Mouse (Mus musculus): ENCODE results near the gene Fam214a. TPM values are rescaled to one million over a fixed set of nuclear protein-coding genes. Genes with fewer than 3 reads are reported as not detected.
A peak's percentile ranks its signal among the peaks of the same experiment; 100 is the strongest.

Fam214a gene
- polyA plus RNA-seq, 1 experiment from 2014 or later = 20.5 TPM

GRCm38 (mm10) chr9:75001006-75001405 lies 48.3 kb downstream of the Fam214a start:
- H3K4me1 ChIP-seq (ENCODE audit: control insufficient read depth, insufficient read depth, low read depth, low read length) = no peaks in the 10 kb centered on the region; the same call in 1 of the 2 replicates
- no peak overlapping the region for H3K27ac ChIP-seq (ENCODE audit: low read depth, low read length)
- H3K9me3 ChIP-seq (ENCODE audit: control insufficient read depth, low read length) = no peaks in the 10 kb centered on the region
- no peak overlapping the region for H3K9ac ChIP-seq (ENCODE audit: low read depth, low read length)
- no peak overlapping the region for H3K4me2 ChIP-seq (ENCODE audit: low read length)
- ATAC-seq = no peak
- H3K27me3 ChIP-seq (replicated peaks; ENCODE audit: control insufficient read depth, insufficient read depth, low read length) = no peaks in the 10 kb centered on the region
- no peak overlapping the region for H3K4me3 ChIP-seq (ENCODE audit: low read length)
- peaks cover 2% of the 10 kb centered on the region for H3K36me3 ChIP-seq (ENCODE audit: control insufficient read depth, insufficient read depth, low read length)
- WGBS = 79% methylated on average over 6 of the region's 6 CpGs

- 62% methylated on average over 5 of the region's 5 CpGs for WGBS
- H3K4me3 ChIP-seq (ENCODE audit: low read length) = no peak overlapping the region
- H3K27me3 ChIP-seq (replicated peaks; ENCODE audit: control insufficient read depth, insufficient read depth, low read length) = no peaks in the 10 kb centered on the region
- no peaks in the 10 kb centered on the region; the same call in 1 of the 2 replicates for H3K4me1 ChIP-seq (ENCODE audit: control insufficient read depth, insufficient read depth, low read depth, low read length)
- H3K9ac ChIP-seq (ENCODE audit: low read depth, low read length) = no peak overlapping the region
- H3K36me3 ChIP-seq (ENCODE audit: control insufficient read depth, insufficient read depth, low read length) = peaks cover 6% of the 10 kb centered on the region
- H3K9me3 ChIP-seq (ENCODE audit: control insufficient read depth, low read length) = no peaks in the 10 kb centered on the region
- peak; percentile 65; the same call in 1 of the 2 replicates for ATAC-seq
- peak overlapping the region; percentile 29; the same call in 1 of the 2 replicates for H3K27ac ChIP-seq (ENCODE audit: low read depth, low read length)
- H3K4me2 ChIP-seq (ENCODE audit: low read length) = no peak overlapping the region
These were observed 49.0 kb downstream of the Fam214a start for GRCm38 (mm10) chr9:75001611-75002204.

- Histone ChIP-seq H3K36me3 (ENCODE audit: control insufficient read depth, insufficient read depth, low read length) (peaks cover 9% of the 10 kb centered on the region), H3K27me3 (replicated peaks; ENCODE audit: control insufficient read depth, insufficient read depth, low read length) (no peaks in the 10 kb centered on the region), H3K9me3 (ENCODE audit: control insufficient read depth, low read length) (no peaks in the 10 kb centered on the region), H3K4me1 (ENCODE audit: control insufficient read depth, insufficient read depth, low read depth, low read length) (no peaks in the 10 kb centered on the region; the same call in 1 of the 2 replicates), H3K9ac (ENCODE audit: low read depth, low read length) (no peak overlapping the region), H3K4me2 (ENCODE audit: low read length) (no peak overlapping the region), H3K27ac (ENCODE audit: low read depth, low read length) (no peak overlapping the region), H3K4me3 (ENCODE audit: low read length) (no peak overlapping the region)
- no peak for ATAC-seq
- 71% methylated on average over 3 of the region's 3 CpGs for WGBS
These were observed 49.6 kb downstream of the Fam214a start for GRCm38 (mm10) chr9:75002262-75002661.

GRCm38 (mm10) chr9:75004203-75004602 lies 51.5 kb downstream of the Fam214a start:
- Histone ChIP-seq H3K9ac (ENCODE audit: low read depth, low read length) (no peak overlapping the region), H3K4me2 (ENCODE audit: low read length) (no peak overlapping the region), H3K4me3 (ENCODE audit: low read length) (no peak overlapping the region), H3K4me1 (ENCODE audit: control insufficient read depth, insufficient read depth, low read depth, low read length) (no peaks in the 10 kb centered on the region; the same call in 1 of the 2 replicates), H3K36me3 (ENCODE audit: control insufficient read depth, insufficient read depth, low read length) (peaks cover 13% of the 10 kb centered on the region), H3K27me3 (replicated peaks; ENCODE audit: control insufficient read depth, insufficient read depth, low read length) (no peaks in the 10 kb centered on the region), H3K27ac (ENCODE audit: low read depth, low read length) (no peak overlapping the region), H3K9me3 (ENCODE audit: control insufficient read depth, low read length) (no peaks in the 10 kb centered on the region)
- 89% methylated on average over 10 of the region's 10 CpGs for WGBS
- ATAC-seq = no peak

GRCm38 (mm10) chr9:75016591-75016990 lies 63.9 kb downstream of the Fam214a start:
- Histone ChIP-seq H3K27ac (ENCODE audit: low read depth, low read length) (no peak overlapping the region), H3K9me3 (ENCODE audit: control insufficient read depth, low read length) (no peaks in the 10 kb centered on the region), H3K36me3 (ENCODE audit: control insufficient read depth, insufficient read depth, low read length) (peaks cover 18% of the 10 kb centered on the region), H3K4me2 (ENCODE audit: low read length) (no peak overlapping the region), H3K27me3 (replicated peaks; ENCODE audit: control insufficient read depth, insufficient read depth, low read length) (no peaks in the 10 kb centered on the region), H3K4me3 (ENCODE audit: low read length) (no peak overlapping the region), H3K9ac (ENCODE audit: low read depth, low read length) (no peak overlapping the region), H3K4me1 (ENCODE audit: control insufficient read depth, insufficient read depth, low read depth, low read length) (no peaks in the 10 kb centered on the region)
- 88% methylated on average over 2 of the region's 2 CpGs for WGBS
- ATAC-seq = no peak

- H3K36me3 ChIP-seq (ENCODE audit: control insufficient read depth, insufficient read depth, low read length) = peaks cover 30% of the 10 kb centered on the region
- H3K9me3 ChIP-seq (ENCODE audit: control insufficient read depth, low read length) = no peaks in the 10 kb centered on the region
- WGBS = 90% methylated on average over 6 of the region's 6 CpGs
- H3K27me3 ChIP-seq (replicated peaks; ENCODE audit: control insufficient read depth, insufficient read depth, low read length) = no peaks in the 10 kb centered on the region
- ATAC-seq = no peak
- H3K4me1 ChIP-seq (ENCODE audit: control insufficient read depth, insufficient read depth, low read depth, low read length) = no peaks in the 10 kb centered on the region
- no peak overlapping the region for H3K9ac ChIP-seq (ENCODE audit: low read depth, low read length)
- H3K4me3 ChIP-seq (ENCODE audit: low read length) = no peak overlapping the region
- no peak overlapping the region for H3K4me2 ChIP-seq (ENCODE audit: low read length)
- H3K27ac ChIP-seq (ENCODE audit: low read depth, low read length) = no peak overlapping the region
These were observed 66.5 kb downstream of the Fam214a start for GRCm38 (mm10) chr9:75019181-75019580.

- no peak for ATAC-seq
- H3K27ac ChIP-seq (ENCODE audit: low read depth, low read length) = no peak overlapping the region
- no peaks in the 10 kb centered on the region for H3K9me3 ChIP-seq (ENCODE audit: control insufficient read depth, low read length)
- H3K9ac ChIP-seq (ENCODE audit: low read depth, low read length) = no peak overlapping the region
- no peak overlapping the region for H3K4me2 ChIP-seq (ENCODE audit: low read length)
- H3K27me3 ChIP-seq (replicated peaks; ENCODE audit: control insufficient read depth, insufficient read depth, low read length) = no peaks in the 10 kb centered on the region
- H3K4me3 ChIP-seq (ENCODE audit: low read length) = no peak overlapping the region
- H3K36me3 ChIP-seq (ENCODE audit: control insufficient read depth, insufficient read depth, low read length) = peaks cover 30% of the 10 kb centered on the region
- 96% methylated on average over 3 of the region's 3 CpGs for WGBS
- no peaks in the 10 kb centered on the region for H3K4me1 ChIP-seq (ENCODE audit: control insufficient read depth, insufficient read depth, low read depth, low read length)
These were observed 66.9 kb downstream of the Fam214a start for GRCm38 (mm10) chr9:75019592-75019991.

- H3K4me2 ChIP-seq (ENCODE audit: low read length) = no peak overlapping the region
- no peaks in the 10 kb centered on the region for H3K27me3 ChIP-seq (replicated peaks; ENCODE audit: control insufficient read depth, insufficient read depth, low read length)
- ATAC-seq = no peak
- no peak overlapping the region for H3K9ac ChIP-seq (ENCODE audit: low read depth, low read length)
- H3K9me3 ChIP-seq (ENCODE audit: control insufficient read depth, low read length) = no peaks in the 10 kb centered on the region
- H3K36me3 ChIP-seq (ENCODE audit: control insufficient read depth, insufficient read depth, low read length) = peaks cover 31% of the 10 kb centered on the region
- H3K4me1 ChIP-seq (ENCODE audit: control insufficient read depth, insufficient read depth, low read depth, low read length) = no peaks in the 10 kb centered on the region
- no peak overlapping the region for H3K27ac ChIP-seq (ENCODE audit: low read depth, low read length)
- H3K4me3 ChIP-seq (ENCODE audit: low read length) = no peak overlapping the region
- 78% methylated on average over 4 of the region's 4 CpGs for WGBS
These were observed 67.9 kb downstream of the Fam214a start for GRCm38 (mm10) chr9:75020561-75020960.

- no peak overlapping the region for H3K27ac ChIP-seq (ENCODE audit: low read depth, low read length)
- 90% methylated on average over 7 of the region's 7 CpGs for WGBS
- no peaks in the 10 kb centered on the region for H3K4me1 ChIP-seq (ENCODE audit: control insufficient read depth, insufficient read depth, low read depth, low read length)
- H3K36me3 ChIP-seq (ENCODE audit: control insufficient read depth, insufficient read depth, low read length) = peaks cover 34% of the 10 kb centered on the region
- ATAC-seq = no peak
- H3K9me3 ChIP-seq (ENCODE audit: control insufficient read depth, low read length) = no peaks in the 10 kb centered on the region
- H3K27me3 ChIP-seq (replicated peaks; ENCODE audit: control insufficient read depth, insufficient read depth, low read length) = no peaks in the 10 kb centered on the region
- H3K9ac ChIP-seq (ENCODE audit: low read depth, low read length) = no peak overlapping the region
- H3K4me3 ChIP-seq (ENCODE audit: low read length) = no peak overlapping the region
- H3K4me2 ChIP-seq (ENCODE audit: low read length) = no peak overlapping the region
These were observed 69.9 kb downstream of the Fam214a start for GRCm38 (mm10) chr9:75022546-75022945.
